Mouse (Mus musculus) lung, embryonic 16.5 days (tissue): Measurements from ENCODE around the gene Hsf4. TPM values are rescaled to one million over a fixed set of nuclear protein-coding genes. Genes with fewer than 3 reads are reported as not detected.

Source experiments
- ATAC-seq: fragments of 200-750 bp; cut with Nextera tagmentation; 2 replicates; pipeline ENCODE4 v1.8.0; 2017; ENCODE audit warnings: low read depth, mild to moderate bottlenecking, moderate library complexity
- H3K27ac ChIP-seq: fragments of 300-500 bp; sonication (generic); 2 replicates; pipeline ENCODE4 v1.5.1; 2014; ENCODE audit warnings: mild to moderate bottlenecking, control low read depth, low read length
- H3K27me3 ChIP-seq: fragments of 300-500 bp; sonication (generic); 2 replicates; pipeline ENCODE4 v1.6.1; 2014; ENCODE audit warnings: low read depth, low read length, mixed read lengths; ENCODE audit not compliant: control insufficient read depth, insufficient read depth
- H3K36me3 ChIP-seq: fragments of 300-500 bp; sonication (generic); 2 replicates; pipeline ENCODE4 v1.6.1; 2014; ENCODE audit warnings: low read length; ENCODE audit not compliant: control insufficient read depth, insufficient read depth
- H3K4me1 ChIP-seq: fragments of 300-500 bp; sonication (generic); replicated peaks from 2 replicates; pipeline ENCODE4 v1.6.1; 2014; ENCODE audit warnings: low read length, mixed read lengths; ENCODE audit not compliant: control insufficient read depth, insufficient read depth
- H3K4me2 ChIP-seq: fragments of 300-500 bp; sonication (generic); 2 replicates; pipeline ENCODE4 v1.6.1; 2014; ENCODE audit warnings: low read depth, low read length, control low read depth
- H3K4me3 ChIP-seq: fragments of 300-500 bp; sonication (generic); 2 replicates; pipeline ENCODE4 v1.5.1; 2014; ENCODE audit warnings: mild to moderate bottlenecking, low read length, control low read depth
- H3K9ac ChIP-seq: fragments of 300-500 bp; sonication (generic); 2 replicates; pipeline ENCODE4 v1.6.1; 2014; ENCODE audit warnings: low read length, control low read depth
- H3K9me3 ChIP-seq: fragments of 300-500 bp; sonication (generic); 2 replicates; pipeline ENCODE4 v1.6.1; 2016; ENCODE audit warnings: low read length; ENCODE audit not compliant: control insufficient read depth
- WGBS: fragments of 180-500 bp; shearing (Covaris S2); extraction: QIAGEN DNeasy Blood & Tissue Kit; methylation state at CpG from one replicate; pipeline ENCODE4 v1.1.7; 2014; 5-methylcytosine and 5-hydroxymethylcytosine counted together
- microRNA counts: library from miRNA; unstranded; fragments of <30 nt; microRNA quantifications from one replicate; lab custom pipeline; 2016
- microRNA-seq: library from miRNA; unstranded; fragments of <30 nt; microRNA quantifications from one replicate; pipeline ENCODE4, GENCODE M21; 2016
- polyA plus RNA-seq: library from polyadenylated mRNA; unstranded; fragments of >200 nt; fragmentation: Nextera tagmentation; extraction: Ambion mirVana; gene quantifications from 2 replicates; pipeline ENCODE4 v1.2.1, GENCODE M21; 2015

The Hsf4 gene
- polyA plus RNA-seq, 1 experiment from 2014 or later, result 0.65 TPM

DNA sequence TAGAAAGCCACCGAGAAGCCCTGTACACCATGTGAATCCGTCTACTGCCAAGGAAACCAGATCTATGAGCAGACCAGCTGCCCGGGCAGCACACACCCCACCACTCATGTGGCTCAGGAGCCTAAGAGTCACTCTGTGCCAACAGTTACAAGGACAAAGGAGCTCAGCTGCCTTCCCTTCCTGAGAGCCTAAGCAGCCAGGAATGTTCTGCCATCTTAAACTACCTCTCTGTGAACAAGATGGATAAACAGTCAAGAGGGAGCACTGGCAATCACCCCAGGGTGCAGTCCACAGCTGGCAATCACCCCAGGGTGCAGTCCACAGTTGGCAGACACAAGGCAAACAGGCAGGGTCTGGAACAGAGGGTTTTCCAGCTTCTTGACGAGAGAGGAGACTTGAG lies 48.3 kb downstream of the Hsf4 start:
- WGBS, result 62% methylated on average over 4 of the region's 4 CpGs
- peak overlapping the region; percentile 84 for H3K27ac ChIP-seq

DNA sequence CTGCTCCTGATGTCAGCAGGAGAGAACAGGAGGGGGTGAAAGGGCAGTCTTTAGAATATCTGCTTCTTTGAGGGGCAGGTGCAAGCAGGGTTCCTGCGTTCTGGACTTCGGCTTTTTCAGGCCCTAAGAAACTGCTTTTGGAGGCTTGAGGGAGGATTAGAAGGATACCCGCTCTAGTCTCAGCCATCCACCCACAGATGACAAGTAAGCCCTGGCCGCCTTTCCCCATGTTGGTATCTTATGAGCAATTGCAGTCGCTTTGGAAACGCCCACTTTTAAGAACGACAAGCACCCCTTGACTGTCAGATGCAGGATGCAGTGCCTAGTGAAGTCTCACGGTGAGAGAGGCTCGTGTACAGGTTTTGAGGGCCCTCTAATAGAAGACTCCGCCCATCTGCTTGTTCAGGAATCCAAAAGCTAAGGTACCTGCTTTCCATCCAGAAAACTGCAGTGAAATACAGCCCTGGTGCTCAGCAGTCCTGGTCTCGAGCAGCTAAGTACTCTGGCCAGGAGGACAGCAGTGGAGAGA lies 49.1 kb downstream of the Hsf4 start:
- Histone ChIP-seq H3K4me3 (no peak overlapping the region), H3K36me3 (peaks cover 5% of the 10 kb centered on the region; the same call in 1 of the 2 replicates), H3K27me3 (no peaks in the 10 kb centered on the region), H3K4me2 (no peak overlapping the region), H3K9me3 (no peaks in the 10 kb centered on the region), H3K9ac (no peak overlapping the region), H3K27ac (peak overlapping the region; percentile 84), H3K4me1 (peaks cover 16% of the 10 kb centered on the region)
- peak; percentile 55 for ATAC-seq
- 67% methylated on average over 11 of the region's 11 CpGs for WGBS

More for the DNA sequence above, 48.3 kb downstream of the Hsf4 start:
- Histone ChIP-seq H3K27me3 (no peaks in the 10 kb centered on the region), H3K4me2 (no peak overlapping the region), H3K9me3 (no peaks in the 10 kb centered on the region), H3K36me3 (peaks cover 5% of the 10 kb centered on the region; the same call in 1 of the 2 replicates), H3K4me1 (peaks cover 16% of the 10 kb centered on the region), H3K4me3 (no peak overlapping the region), H3K9ac (no peak overlapping the region)
- peak; percentile 74 for ATAC-seq

DNA sequence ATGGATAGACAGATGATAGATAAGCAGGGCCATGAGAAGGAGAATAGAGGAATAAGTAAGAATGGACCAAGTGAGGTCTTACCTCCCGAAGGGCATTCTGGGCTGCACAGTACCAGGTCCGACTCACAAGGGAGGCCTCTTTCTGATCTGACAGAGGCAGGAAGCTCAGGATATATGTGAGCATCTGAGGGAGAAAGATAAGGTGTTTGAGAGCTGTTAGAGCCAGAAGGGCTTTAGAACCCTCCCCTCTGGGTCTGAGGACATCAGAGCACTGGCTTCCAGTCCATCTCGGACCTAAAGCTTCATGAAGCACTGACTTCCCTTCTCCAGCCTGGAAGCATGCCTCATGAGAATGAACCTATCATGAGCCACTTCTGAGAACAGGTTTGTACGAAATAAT lies 53.6 kb downstream of the Hsf4 start:
- WGBS, result 75% methylated on average over 4 of the region's 4 CpGs
- Histone ChIP-seq H3K4me1 (peaks cover 27% of the 10 kb centered on the region), H3K4me2 (no peak overlapping the region), H3K36me3 (peaks cover 3% of the 10 kb centered on the region), H3K9ac (no peak overlapping the region), H3K27ac (no peak overlapping the region), H3K9me3 (no peaks in the 10 kb centered on the region), H3K4me3 (no peak overlapping the region), H3K27me3 (no peaks in the 10 kb centered on the region)
- ATAC-seq, result no peak

MicroRNA genes within 50 kb of the gene (microRNA counts, 519-probe panel; counts per million panel counts)
- 2,673 counts per million, percentile 49 among the panel's probes with 10 or more counts for microRNA mmu-miR-328 (lab: Ali Mortazavi, UCI)

Small RNAs within 50 kb of the gene (microRNA-seq; reads per million reads assigned to microRNA genes)
- not detected for gene Gm27320
- gene Mir328, result 206 reads per million, percentile 58 among the genes with 10 or more reads in this experiment

Other genes with a start within 250 kb of the Hsf4 start
- gene Ces3a, start 221.2 kb upstream of the Hsf4 start, polyA plus RNA-seq, result not detected in 2 replicates
- gene Ces3b, start 186.0 kb upstream of the Hsf4 start, polyA plus RNA-seq, result not detected in 2 replicates
- gene Ces4a, start 138.0 kb upstream of the Hsf4 start, polyA plus RNA-seq, result not detected in 2 replicates
- gene Cbfb, start 99.1 kb upstream of the Hsf4 start, polyA plus RNA-seq, result 51.4 and 55.5 TPM in 2 replicates
- gene D230025D16Rik, start 44.7 kb upstream of the Hsf4 start, polyA plus RNA-seq, result 48.8 and 52.9 TPM in 2 replicates
- 22.3 and 24.7 TPM in 2 replicates for gene B3gnt9, start 14.6 kb upstream of the Hsf4 start, polyA plus RNA-seq
- gene Tradd, start 5.2 kb upstream of the Hsf4 start, polyA plus RNA-seq, result 31.5 and 34.2 TPM in 2 replicates
- gene Fbxl8, start 5.2 kb upstream of the Hsf4 start, polyA plus RNA-seq, result 4.9 and 6.6 TPM in 2 replicates
- 2.0 and 2.1 TPM in 2 replicates for gene Nol3, start 6.3 kb downstream of the Hsf4 start, polyA plus RNA-seq
- 8.3 and 9.5 TPM in 2 replicates for gene 4931428F04Rik, start 20.1 kb downstream of the Hsf4 start, polyA plus RNA-seq
- gene Exoc3l, start 26.3 kb downstream of the Hsf4 start, polyA plus RNA-seq, result 34.4 and 35.5 TPM in 2 replicates
- 69.1 and 76.2 TPM in 2 replicates for gene E2f4, start 27.9 kb downstream of the Hsf4 start, polyA plus RNA-seq
- gene Elmo3, start 35.8 kb downstream of the Hsf4 start, polyA plus RNA-seq, result 14.8 and 15.6 TPM in 2 replicates
- 2.1 and 2.6 TPM in 2 replicates for gene Lrrc29, start 56.5 kb downstream of the Hsf4 start, polyA plus RNA-seq
- gene Tmem208, start 56.6 kb downstream of the Hsf4 start, polyA plus RNA-seq, result 115 and 125 TPM in 2 replicates
- 12.7 and 15.8 TPM in 2 replicates for gene Fhod1, start 78.2 kb downstream of the Hsf4 start, polyA plus RNA-seq
- 5.5 and 6.3 TPM in 2 replicates for gene Slc9a5, start 79.0 kb downstream of the Hsf4 start, polyA plus RNA-seq
- gene Plekhg4, start 103.5 kb downstream of the Hsf4 start, polyA plus RNA-seq, result 1.1 and 1.5 TPM in 2 replicates
- 0.13 and 0.36 TPM in 2 replicates for gene Kctd19, start 143.7 kb downstream of the Hsf4 start, polyA plus RNA-seq
- gene Lrrc36, start 143.8 kb downstream of the Hsf4 start, polyA plus RNA-seq, result 1.5 and 1.6 TPM in 2 replicates
- 83.3 and 110 TPM in 2 replicates for gene Tppp3, start 201.7 kb downstream of the Hsf4 start, polyA plus RNA-seq
- gene Zdhhc1, start 227.1 kb downstream of the Hsf4 start, polyA plus RNA-seq, result 48.3 and 48.4 TPM in 2 replicates
- gene Hsd11b2, start 249.0 kb downstream of the Hsf4 start, polyA plus RNA-seq, result 1.6 and 2.2 TPM in 2 replicates